Mouse (Mus musculus) lung, postnatal 10 days (tissue): ENCODE results near the gene Slc9a1.
A peak's percentile ranks its signal among the peaks of the same experiment; 100 is the strongest.

Source experiments
- DNase-seq: peaks from one replicate; pipeline ENCODE4 v3.0.0; 2021

Slc9a1 gene

GRCm38 (mm10) chr4:133369553-133370297 is at the start of gene Slc9a1:
Slc9a1 (plus strand) TSS chr4:133369706.
- DNase-seq, result peak; percentile 95

- no peak for DNase-seq
These were observed 41.4 kb upstream of the Slc9a1 start for GRCm38 (mm10) chr4:133328129-133328528.

- DNase-seq, result no peak
These were observed 39.2 kb upstream of the Slc9a1 start for GRCm38 (mm10) chr4:133330296-133330695.

- DNase-seq, result no peak
These were observed 36.2 kb upstream of the Slc9a1 start for GRCm38 (mm10) chr4:133333306-133333705.

- DNase-seq, result no peak
These were observed 31.5 kb upstream of the Slc9a1 start for GRCm38 (mm10) chr4:133337833-133338520.

GRCm38 (mm10) chr4:133338521-133339095 is 30.9 kb upstream of the Slc9a1 start:
- no peak for DNase-seq

- DNase-seq, result peak; percentile 99
These were observed 30.3 kb upstream of the Slc9a1 start for GRCm38 (mm10) chr4:133339148-133339749.

GRCm38 (mm10) chr4:133340217-133340616 is 29.3 kb upstream of the Slc9a1 start:
- DNase-seq, result no peak

GRCm38 (mm10) chr4:133344112-133344511 is 25.4 kb upstream of the Slc9a1 start:
- DNase-seq, result peak; percentile 62

GRCm38 (mm10) chr4:133345702-133346101 is 23.8 kb upstream of the Slc9a1 start:
- no peak for DNase-seq

GRCm38 (mm10) chr4:133346577-133346976 is 22.9 kb upstream of the Slc9a1 start:
- DNase-seq, result no peak

GRCm38 (mm10) chr4:133347624-133348023 is 21.9 kb upstream of the Slc9a1 start:
- no peak for DNase-seq

- no peak for DNase-seq
These were observed 21.3 kb upstream of the Slc9a1 start for GRCm38 (mm10) chr4:133348051-133348775.

- DNase-seq, result no peak
These were observed 16.7 kb upstream of the Slc9a1 start for GRCm38 (mm10) chr4:133352797-133353196.

GRCm38 (mm10) chr4:133353367-133354365 is 15.8 kb upstream of the Slc9a1 start, which contains the start of gene Wdtc1:
Wdtc1 (minus strand) TSS chr4:133353481.
- DNase-seq, result no peak

- DNase-seq, result no peak
These were observed 14.9 kb upstream of the Slc9a1 start for GRCm38 (mm10) chr4:133354641-133355040.

GRCm38 (mm10) chr4:133370298-133371274 is 1.1 kb downstream of the Slc9a1 start:
- DNase-seq, result no peak

- DNase-seq, result no peak
These were observed 2.2 kb downstream of the Slc9a1 start for GRCm38 (mm10) chr4:133371621-133372277.

- DNase-seq, result no peak
These were observed 2.8 kb downstream of the Slc9a1 start for GRCm38 (mm10) chr4:133372278-133372665.

GRCm38 (mm10) chr4:133374011-133374410 is 4.5 kb downstream of the Slc9a1 start:
- DNase-seq, result no peak
